In genomic region chr14:35356011-35356410, GRCm38 (mm10) we compare ENCODE assay signal across 34 mouse cellular contexts.
"Had no signal": no experiment of that assay in that cellular context is flagged by ENCODE, and none has a peak within 500 bp of the region (broad histone marks: within the 10 kb centered on the region; RNA-seq: fewer than 3 reads in every experiment).

No protein-coding gene starts in this region.

- DNase-seq: heart, postnatal 10 days; heart, postnatal 14 days; heart, postnatal 4 days; kidney, adult 11 months; kidney, adult 18-20 months; kidney, adult 2 months; kidney, adult 8-10 months; kidney, adult 9 months; kidney, postnatal 10 days; kidney, postnatal 14 days; kidney, postnatal 25 days; kidney, postnatal 36 days; kidney, postnatal 4 days; layer of hippocampus, adult 9-11 months; layer of hippocampus, postnatal 36 days had no signal

- H3K9ac ChIP-seq: heart, embryonic 12.5 days; heart, embryonic 13.5 days; heart, embryonic 15.5 days; hindbrain, embryonic 12.5 days; hindbrain, embryonic 13.5 days; hindbrain, embryonic 14.5 days; hindbrain, embryonic 15.5 days; intestine, embryonic 15.5 days; kidney, embryonic 15.5 days had no signal

- H3K27ac ChIP-seq: heart, embryonic 10.5 days; heart, embryonic 13.5 days; heart, embryonic 15.5 days; hindbrain, embryonic 10.5 days; hindbrain, embryonic 12.5 days; hindbrain, embryonic 13.5 days; hindbrain, embryonic 14.5 days; hindbrain, embryonic 15.5 days; hindbrain, postnatal 0 days; intestine, embryonic 15.5 days; kidney, embryonic 15.5 days; kidney, postnatal 0 days; layer of hippocampus, adult 2 months had no signal

- H3K9me3 ChIP-seq: heart, embryonic 10.5 days; heart, embryonic 12.5 days; heart, embryonic 13.5 days; heart, embryonic 15.5 days; hindbrain, embryonic 10.5 days; hindbrain, embryonic 12.5 days; hindbrain, embryonic 13.5 days; hindbrain, embryonic 15.5 days; intestine, embryonic 15.5 days; kidney, embryonic 15.5 days had no signal

- H3K36me3 ChIP-seq: heart, embryonic 10.5 days; heart, embryonic 12.5 days; heart, embryonic 13.5 days; heart, embryonic 15.5 days; hindbrain, embryonic 10.5 days; hindbrain, embryonic 12.5 days; hindbrain, embryonic 13.5 days; hindbrain, embryonic 15.5 days; intestine, embryonic 15.5 days; kidney, embryonic 15.5 days had no signal

- H3K4me2 ChIP-seq: heart, embryonic 11.5 days; heart, embryonic 12.5 days; heart, embryonic 13.5 days; heart, embryonic 15.5 days; hindbrain, embryonic 12.5 days; hindbrain, embryonic 13.5 days; hindbrain, embryonic 14.5 days; hindbrain, embryonic 15.5 days; intestine, embryonic 15.5 days; kidney, embryonic 15.5 days had no signal

- H3K4me3 ChIP-seq: heart, embryonic 10.5 days; heart, embryonic 12.5 days; heart, embryonic 13.5 days; heart, embryonic 15.5 days; hindbrain, embryonic 10.5 days; hindbrain, embryonic 12.5 days; hindbrain, embryonic 13.5 days; hindbrain, embryonic 15.5 days; intestine, embryonic 15.5 days; kidney, embryonic 15.5 days; layer of hippocampus, adult 2 months had no signal

- ATAC-seq: hindbrain, embryonic 16.5 days; hindbrain, postnatal 0 days; inflammation-experienced regulatory T-cells, adult 6 months; intestine, embryonic 15.5 days; intestine, embryonic 16.5 days; intestine, postnatal 0 days had no signal

- H3K4me1 ChIP-seq: heart, embryonic 10.5 days; heart, embryonic 12.5 days; heart, embryonic 13.5 days; heart, embryonic 15.5 days; hindbrain, embryonic 10.5 days; intestine, embryonic 15.5 days; kidney, embryonic 15.5 days had no signal

- H3K27me3 ChIP-seq: heart, embryonic 12.5 days; heart, embryonic 13.5 days; heart, embryonic 15.5 days; hindbrain, embryonic 12.5 days; hindbrain, embryonic 13.5 days; hindbrain, embryonic 15.5 days; intestine, embryonic 15.5 days; kidney, embryonic 15.5 days had no signal
